Mouse (Mus musculus): Measurements from ENCODE around the gene Fpr1. TPM values are rescaled to one million over a fixed set of nuclear protein-coding genes. Genes with fewer than 3 reads are reported as not detected.

The Fpr1 gene
- total RNA-seq, 1 experiment = not detected

DNA sequence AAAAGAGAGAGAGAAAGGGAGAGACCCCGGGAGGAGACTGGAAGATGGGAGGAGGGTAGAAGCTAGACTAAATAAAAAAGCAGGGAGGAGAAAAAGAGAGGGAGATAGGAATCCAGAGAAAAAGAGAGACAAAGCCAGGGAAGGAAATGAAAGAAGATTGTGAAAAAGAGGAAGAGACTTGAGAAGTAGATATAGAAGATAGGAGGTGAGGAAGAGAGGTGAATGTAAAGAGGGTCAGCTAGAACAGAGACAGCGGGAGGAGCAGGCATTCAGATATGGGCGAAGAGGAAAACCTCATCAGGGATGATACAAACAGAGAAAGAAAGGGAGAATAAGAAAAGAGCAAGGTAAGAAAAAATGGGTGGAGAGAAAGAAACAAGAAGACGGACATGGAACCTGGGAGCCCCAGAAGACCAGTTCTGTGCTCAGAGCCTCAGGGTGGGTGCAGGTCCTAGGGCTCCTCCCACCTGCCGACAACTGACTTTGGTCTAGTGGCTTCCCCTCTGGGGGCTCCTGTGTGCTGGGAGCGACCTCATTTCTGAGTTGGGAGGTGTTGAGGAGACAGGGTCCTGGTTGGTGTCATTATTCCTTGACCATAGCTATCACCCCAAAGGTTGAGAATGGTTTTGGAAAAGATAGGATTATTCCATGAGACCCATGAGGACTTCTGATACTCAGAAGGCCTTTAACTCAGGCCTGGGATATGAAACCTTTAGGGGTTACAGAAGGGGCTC, 54.5 kb downstream of the Fpr1 start:
- Histone ChIP-seq H3K9ac (ENCODE audit: insufficient read depth, low read depth, low read length, poor library complexity, severe bottlenecking) (peak overlapping the region; percentile 63; the same call in 1 of the 2 replicates), H3K9me3 (ENCODE audit: control insufficient read depth, insufficient read depth, low read depth, low read length) (no peaks in the 10 kb centered on the region), H3K4me3 (ENCODE audit: insufficient read depth in 1 of 2, low read depth in 1 of 2, low read length in 2 of 2, poor library complexity in 1 of 2, severe bottlenecking in 1 of 2) (peak overlapping the region; percentile 87 to 93), H3K27ac (ENCODE audit: insufficient read depth, low read depth, low read length, poor library complexity, severe bottlenecking) (peak overlapping the region; percentile 99; the same call in 1 of the 2 replicates), H3K4me1 (ENCODE audit: control insufficient read depth in 2 of 2, insufficient read depth in 2 of 2, low read length in 2 of 2, poor library complexity in 1 of 2) (peaks cover under 1 to 15% of the 10 kb centered on the region in 2 experiments), H3K36me3 (ENCODE audit: control insufficient read depth, insufficient read depth, low read length, poor library complexity, severe bottlenecking) (peaks cover 2% of the 10 kb centered on the region)
- DNase-seq (ENCODE audit: low read depth, low spot score) = no peak
- in situ Hi-C loops (cut with MboI; ENCODE audit: low sequenced_read_pairs in 2 of 2, unreplicated experiment in 2 of 2) = no loop called here
- TF ChIP-seq MAFK (IDR thresholded peaks at IDR 0.05; ENCODE audit: insufficient read depth, low read depth, low read length) (no peak), ZNF384 (IDR thresholded peaks at IDR 0.05; ENCODE audit: low read depth, low read length) (no peak), HCFC1 (IDR thresholded peaks at IDR 0.05; ENCODE audit: borderline replicate concordance, insufficient read depth, low read length) (no peak), CHD2 (IDR thresholded peaks at IDR 0.05; ENCODE audit: low read depth, low read length) (no peak), ZC3H11A (IDR thresholded peaks at IDR 0.05; ENCODE audit: borderline replicate concordance, low read depth, low read length) (no peak)

DNA sequence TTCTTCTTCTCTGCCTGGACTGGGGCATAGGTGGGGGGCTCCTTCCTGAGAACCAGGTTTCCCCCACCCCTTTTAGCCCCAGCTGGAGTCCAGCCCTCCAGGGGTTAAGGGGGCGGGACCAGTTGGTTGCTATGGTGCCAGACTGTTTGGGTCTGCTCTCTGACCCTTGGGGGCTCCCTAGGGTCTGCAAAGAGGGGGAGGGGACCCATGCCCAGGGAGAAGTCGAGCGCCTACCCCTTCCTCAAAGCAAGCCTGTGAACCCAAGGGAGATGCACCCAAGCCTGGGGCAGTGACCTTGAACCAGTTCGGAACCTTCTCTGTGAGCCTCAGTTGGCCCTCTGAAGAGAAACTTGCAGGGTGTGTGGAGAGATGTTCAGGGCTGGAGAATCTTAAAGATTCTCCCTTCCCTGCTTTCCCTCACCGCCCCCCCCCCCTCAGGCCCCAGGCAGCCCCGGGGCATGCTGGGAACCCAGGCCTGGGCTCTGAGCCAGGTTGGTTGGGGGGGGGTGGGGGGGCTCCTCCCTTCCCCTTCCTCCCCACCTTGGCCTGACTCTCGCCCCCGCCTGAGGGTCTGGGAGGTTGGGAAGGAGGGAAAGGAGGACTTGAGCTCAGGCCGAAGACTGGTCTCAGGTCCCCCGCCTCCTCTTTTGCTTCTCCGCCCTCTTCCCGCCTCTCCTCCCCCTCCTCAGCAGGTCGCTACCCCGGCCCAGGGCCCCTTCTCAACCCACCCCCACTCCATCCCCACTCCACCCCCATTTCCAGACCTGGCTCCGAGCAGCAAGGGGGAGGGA, 55.4 kb downstream of the Fpr1 start:
- Histone ChIP-seq H3K27ac (ENCODE audit: insufficient read depth, low read depth, low read length, poor library complexity, severe bottlenecking) (peak overlapping the region; percentile 99), H3K4me1 (ENCODE audit: control insufficient read depth in 2 of 2, insufficient read depth in 2 of 2, low read length in 2 of 2, poor library complexity in 1 of 2) (peaks cover 0 to 15% of the 10 kb centered on the region in 2 experiments), H3K4me3 (ENCODE audit: insufficient read depth in 1 of 2, low read depth in 1 of 2, low read length in 2 of 2, poor library complexity in 1 of 2, severe bottlenecking in 1 of 2) (peak overlapping the region; percentile 87 to 93), H3K36me3 (ENCODE audit: control insufficient read depth, insufficient read depth, low read length, poor library complexity, severe bottlenecking) (peaks cover 2% of the 10 kb centered on the region), H3K9me3 (ENCODE audit: control insufficient read depth, insufficient read depth, low read depth, low read length) (no peaks in the 10 kb centered on the region), H3K9ac (ENCODE audit: insufficient read depth, low read depth, low read length, poor library complexity, severe bottlenecking) (peak overlapping the region; percentile 95)
- DNase-seq (ENCODE audit: low read depth, low spot score) = peak; percentile 72
- in situ Hi-C loops (cut with MboI; ENCODE audit: low sequenced_read_pairs in 2 of 2, unreplicated experiment in 2 of 2) = no loop called here
- TF ChIP-seq MAFK (IDR thresholded peaks at IDR 0.05; ENCODE audit: insufficient read depth, low read depth, low read length) = no peak
- TF ChIP-seq CHD2 (IDR thresholded peaks at IDR 0.05; ENCODE audit: low read depth, low read length) = no peak
- no peak for TF ChIP-seq ZNF384 (IDR thresholded peaks at IDR 0.05; ENCODE audit: low read depth, low read length)
- TF ChIP-seq ZC3H11A (IDR thresholded peaks at IDR 0.05; ENCODE audit: borderline replicate concordance, low read depth, low read length) = no peak
- no peak for TF ChIP-seq HCFC1 (IDR thresholded peaks at IDR 0.05; ENCODE audit: borderline replicate concordance, insufficient read depth, low read length)

DNA sequence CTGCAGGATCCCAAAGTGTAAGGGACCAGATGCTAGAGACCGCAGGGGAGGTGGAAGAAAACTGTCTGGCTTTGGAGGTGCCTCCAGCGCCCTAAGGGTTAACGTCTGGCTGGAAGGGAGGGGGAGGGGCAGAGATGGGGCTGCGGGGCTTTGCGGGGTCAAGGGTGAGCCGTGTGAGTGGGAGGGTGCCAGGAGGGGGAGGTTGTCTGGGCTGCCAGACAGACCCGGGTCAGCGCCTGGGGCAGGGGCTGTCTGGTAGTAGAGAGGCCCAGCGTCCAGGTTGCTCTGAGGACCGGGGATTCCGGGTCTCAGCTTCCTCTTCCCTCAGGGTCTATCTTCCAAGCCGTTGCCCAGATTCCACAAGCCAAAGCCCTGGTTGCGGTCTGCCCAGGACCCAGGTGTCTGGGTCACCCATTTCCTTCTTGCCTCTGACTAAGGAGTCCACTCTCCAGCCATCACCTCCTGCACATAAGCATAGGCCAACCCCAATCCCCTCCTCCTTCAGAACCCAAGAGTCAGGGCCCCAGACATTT, 56.0 kb downstream of the Fpr1 start:
- peak overlapping the region; percentile 99 for H3K27ac ChIP-seq (ENCODE audit: insufficient read depth, low read depth, low read length, poor library complexity, severe bottlenecking)
- DNase-seq (ENCODE audit: low read depth, low spot score) = peak; percentile 63
- peaks cover 2% of the 10 kb centered on the region; the same call in 1 of the 2 replicates for H3K36me3 ChIP-seq (ENCODE audit: control insufficient read depth, insufficient read depth, low read length, poor library complexity, severe bottlenecking)
- H3K9me3 ChIP-seq (ENCODE audit: control insufficient read depth, insufficient read depth, low read depth, low read length) = no peaks in the 10 kb centered on the region
- H3K9ac ChIP-seq (ENCODE audit: insufficient read depth, low read depth, low read length, poor library complexity, severe bottlenecking) = peak overlapping the region; percentile 95
- H3K4me1 ChIP-seq (ENCODE audit: control insufficient read depth in 2 of 2, insufficient read depth in 2 of 2, low read length in 2 of 2, poor library complexity in 1 of 2) = peaks cover 0 to 15% of the 10 kb centered on the region in 2 experiments
- in situ Hi-C loops (cut with MboI; ENCODE audit: low sequenced_read_pairs in 2 of 2, unreplicated experiment in 2 of 2) = no loop called here
- no peak for TF ChIP-seq ZNF384 (IDR thresholded peaks at IDR 0.05; ENCODE audit: low read depth, low read length)
- 0 out of 2 replicates have a peak, but pooled peaks have one; percentile 1 for TF ChIP-seq HCFC1 (IDR thresholded peaks at IDR 0.05; ENCODE audit: borderline replicate concordance, insufficient read depth, low read length)
- TF ChIP-seq CHD2 (IDR thresholded peaks at IDR 0.05; ENCODE audit: low read depth, low read length) = 0 out of 2 replicates have a peak, but pooled peaks have one; percentile 7
- no peak for TF ChIP-seq ZC3H11A (IDR thresholded peaks at IDR 0.05; ENCODE audit: borderline replicate concordance, low read depth, low read length)
- H3K4me3 ChIP-seq (ENCODE audit: insufficient read depth in 1 of 2, low read depth in 1 of 2, low read length in 2 of 2, poor library complexity in 1 of 2, severe bottlenecking in 1 of 2) = peak overlapping the region; percentile 87 to 93

DNA sequence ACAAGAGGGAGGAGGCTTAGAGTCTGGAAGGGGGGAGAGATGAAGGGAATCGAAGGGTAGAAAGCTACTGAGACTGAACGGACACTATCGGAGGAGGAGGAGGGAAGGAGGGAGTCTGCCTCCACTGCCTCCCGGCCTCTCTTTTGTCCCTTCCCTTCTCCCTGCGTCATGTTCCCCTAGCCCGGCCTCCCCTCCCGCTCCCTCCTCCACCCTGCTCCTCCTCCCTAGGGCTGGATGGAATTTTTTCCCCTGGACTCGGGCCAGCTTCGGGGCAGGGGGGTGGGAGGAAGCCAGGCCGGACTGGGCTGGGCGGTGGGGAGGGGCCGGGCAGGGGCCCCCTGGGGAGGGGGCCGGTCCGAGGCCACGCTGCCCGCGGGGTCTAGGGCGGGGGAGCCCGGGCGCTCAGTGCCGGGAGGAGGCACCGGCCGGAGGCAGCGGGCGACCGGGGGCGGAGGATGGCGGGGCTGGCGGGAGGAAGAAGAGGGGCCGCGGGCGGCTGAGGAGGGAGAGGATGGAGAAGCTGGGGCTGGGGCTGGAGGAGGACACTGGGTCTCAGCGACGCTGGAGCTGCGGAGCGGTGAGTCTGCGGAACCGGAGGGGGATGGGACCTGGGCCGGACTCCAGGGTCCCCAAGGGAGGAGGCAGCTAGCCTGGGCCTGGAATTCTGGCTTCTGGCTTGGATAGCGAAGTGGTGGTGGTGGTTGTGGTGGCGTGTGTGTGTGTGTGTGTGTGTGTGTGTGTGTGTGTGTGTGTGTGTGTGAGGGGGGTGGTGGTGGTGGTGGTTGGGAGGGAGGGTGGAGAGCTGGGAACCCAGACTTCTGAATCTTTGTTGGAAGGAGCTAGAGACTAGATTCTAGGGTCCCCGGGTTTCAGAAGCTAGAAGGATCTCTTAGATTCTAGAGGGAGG, 56.7 kb downstream of the Fpr1 start, which contains the start of gene Spaca6:
Gene Spaca6, plus strand, starts transcription at position 408 of the 907 bp plus-strand sequence.
- H3K36me3 ChIP-seq (ENCODE audit: control insufficient read depth, insufficient read depth, low read length, poor library complexity, severe bottlenecking) = peaks cover 2% of the 10 kb centered on the region; the same call in 1 of the 2 replicates
- peak within 1 kb of the TSS; percentile 87 to 93 for H3K4me3 ChIP-seq (ENCODE audit: insufficient read depth in 1 of 2, low read depth in 1 of 2, low read length in 2 of 2, poor library complexity in 1 of 2, severe bottlenecking in 1 of 2)
- peak within 1 kb of the TSS; percentile 99 for H3K27ac ChIP-seq (ENCODE audit: insufficient read depth, low read depth, low read length, poor library complexity, severe bottlenecking)
- TF ChIP-seq HCFC1 (IDR thresholded peaks at IDR 0.05; ENCODE audit: borderline replicate concordance, insufficient read depth, low read length) = 0 out of 2 replicates have a peak, but pooled peaks have one; percentile 27
- no peak for TF ChIP-seq ZC3H11A (IDR thresholded peaks at IDR 0.05; ENCODE audit: borderline replicate concordance, low read depth, low read length)
- TF ChIP-seq CHD2 (IDR thresholded peaks at IDR 0.05; ENCODE audit: low read depth, low read length) = no peak
- TF ChIP-seq ZNF384 (IDR thresholded peaks at IDR 0.05; ENCODE audit: low read depth, low read length) = no peak
- TF ChIP-seq MAFK (IDR thresholded peaks at IDR 0.05; ENCODE audit: insufficient read depth, low read depth, low read length) = no peak
- in situ Hi-C loops (cut with MboI; ENCODE audit: low sequenced_read_pairs in 2 of 2, unreplicated experiment in 2 of 2) = no loop called here
- H3K4me1 ChIP-seq (ENCODE audit: control insufficient read depth in 2 of 2, insufficient read depth in 2 of 2, low read length in 2 of 2, poor library complexity in 1 of 2) = peaks cover 0 to 15% of the 10 kb centered on the region in 2 experiments
- peak; percentile 82 for DNase-seq (ENCODE audit: low read depth, low spot score)
- H3K9me3 ChIP-seq (ENCODE audit: control insufficient read depth, insufficient read depth, low read depth, low read length) = no peaks in the 10 kb centered on the region
- peak within 1 kb of the TSS; percentile 95 for H3K9ac ChIP-seq (ENCODE audit: insufficient read depth, low read depth, low read length, poor library complexity, severe bottlenecking)
